Mouse (Mus musculus): ENCODE measurements around the gene Tnrc6a. TPM values are rescaled to one million over a fixed set of nuclear protein-coding genes. Genes with fewer than 3 reads are reported as not detected.

The Tnrc6a gene
- polyA plus RNA-seq, 1 experiment from 2014 or later: 59.8 TPM

GRCm38 (mm10) chr7:123215138-123215537, 91.5 kb downstream of the Tnrc6a start:
- 55% methylated on average over 2 of the region's 2 CpGs for WGBS
- Histone ChIP-seq H3K36me3 (ENCODE audit: control insufficient read depth, insufficient read depth, low read length) (no peaks in the 10 kb centered on the region), H3K9me3 (ENCODE audit: control insufficient read depth, low read depth, low read length) (no peaks in the 10 kb centered on the region), H3K4me2 (replicated peaks; ENCODE audit: low read depth, low read length) (no peak overlapping the region), H3K4me1 (ENCODE audit: control insufficient read depth, insufficient read depth, low read length) (peaks cover 10% of the 10 kb centered on the region), H3K4me3 (ENCODE audit: low read depth, low read length) (no peak overlapping the region), H3K27ac (ENCODE audit: low read length) (no peak overlapping the region), H3K27me3 (ENCODE audit: control insufficient read depth, insufficient read depth, low read length) (no peaks in the 10 kb centered on the region), H3K9ac (replicated peaks; ENCODE audit: low read depth, low read length) (no peak overlapping the region)
- ATAC-seq (ENCODE audit: insufficient number of reproducible peaks, insufficient read depth, low FRiP score, low read depth): no peak

GRCm38 (mm10) chr7:123217448-123218354, 94.0 kb downstream of the Tnrc6a start:
- no peak for ATAC-seq (ENCODE audit: insufficient number of reproducible peaks, insufficient read depth, low FRiP score, low read depth)
- Histone ChIP-seq H3K4me2 (replicated peaks; ENCODE audit: low read depth, low read length) (no peak overlapping the region), H3K27me3 (ENCODE audit: control insufficient read depth, insufficient read depth, low read length) (no peaks in the 10 kb centered on the region), H3K9ac (replicated peaks; ENCODE audit: low read depth, low read length) (no peak overlapping the region), H3K9me3 (ENCODE audit: control insufficient read depth, low read depth, low read length) (no peaks in the 10 kb centered on the region), H3K4me3 (ENCODE audit: low read depth, low read length) (no peak overlapping the region), H3K4me1 (ENCODE audit: control insufficient read depth, insufficient read depth, low read length) (peaks cover 10% of the 10 kb centered on the region), H3K27ac (ENCODE audit: low read length) (no peak overlapping the region), H3K36me3 (ENCODE audit: control insufficient read depth, insufficient read depth, low read length) (no peaks in the 10 kb centered on the region)
- WGBS: 68% methylated on average over 7 of the region's 7 CpGs

- Histone ChIP-seq H3K9ac (replicated peaks; ENCODE audit: low read depth, low read length) (no peak overlapping the region), H3K4me2 (replicated peaks; ENCODE audit: low read depth, low read length) (no peak overlapping the region), H3K36me3 (ENCODE audit: control insufficient read depth, insufficient read depth, low read length) (no peaks in the 10 kb centered on the region), H3K9me3 (ENCODE audit: control insufficient read depth, low read depth, low read length) (no peaks in the 10 kb centered on the region), H3K27ac (ENCODE audit: low read length) (no peak overlapping the region), H3K27me3 (ENCODE audit: control insufficient read depth, insufficient read depth, low read length) (no peaks in the 10 kb centered on the region), H3K4me1 (ENCODE audit: control insufficient read depth, insufficient read depth, low read length) (peaks cover 10% of the 10 kb centered on the region), H3K4me3 (ENCODE audit: low read depth, low read length) (no peak overlapping the region)
- no peak for ATAC-seq (ENCODE audit: insufficient number of reproducible peaks, insufficient read depth, low FRiP score, low read depth)
- WGBS: 54% methylated on average over 6 of the region's 6 CpGs
These were observed 94.9 kb downstream of the Tnrc6a start for GRCm38 (mm10) chr7:123218620-123219019.

- no peaks in the 10 kb centered on the region for H3K4me1 ChIP-seq (ENCODE audit: control insufficient read depth, insufficient read depth, low read length)
- H3K27me3 ChIP-seq (ENCODE audit: control insufficient read depth, insufficient read depth, low read length): no peaks in the 10 kb centered on the region
- no peak for ATAC-seq (ENCODE audit: insufficient number of reproducible peaks, insufficient read depth, low FRiP score, low read depth)
- no peaks in the 10 kb centered on the region for H3K9me3 ChIP-seq (ENCODE audit: control insufficient read depth, low read depth, low read length)
- no peak overlapping the region for H3K4me2 ChIP-seq (replicated peaks; ENCODE audit: low read depth, low read length)
- WGBS: 73% methylated on average over 13 of the region's 13 CpGs
- H3K9ac ChIP-seq (replicated peaks; ENCODE audit: low read depth, low read length): no peak overlapping the region
- H3K4me3 ChIP-seq (ENCODE audit: low read depth, low read length): no peak overlapping the region
- H3K36me3 ChIP-seq (ENCODE audit: control insufficient read depth, insufficient read depth, low read length): no peaks in the 10 kb centered on the region
- H3K27ac ChIP-seq (ENCODE audit: low read length): no peak overlapping the region
These were observed 96.3 kb downstream of the Tnrc6a start for GRCm38 (mm10) chr7:123219781-123220632.

GRCm38 (mm10) chr7:123220633-123220942, 96.9 kb downstream of the Tnrc6a start:
- no peak for ATAC-seq (ENCODE audit: insufficient number of reproducible peaks, insufficient read depth, low FRiP score, low read depth)
- 76% methylated on average over 2 of the region's 2 CpGs for WGBS
- Histone ChIP-seq H3K9ac (replicated peaks; ENCODE audit: low read depth, low read length) (no peak overlapping the region), H3K4me1 (ENCODE audit: control insufficient read depth, insufficient read depth, low read length) (no peaks in the 10 kb centered on the region), H3K27me3 (ENCODE audit: control insufficient read depth, insufficient read depth, low read length) (no peaks in the 10 kb centered on the region), H3K36me3 (ENCODE audit: control insufficient read depth, insufficient read depth, low read length) (no peaks in the 10 kb centered on the region), H3K4me2 (replicated peaks; ENCODE audit: low read depth, low read length) (no peak overlapping the region), H3K4me3 (ENCODE audit: low read depth, low read length) (no peak overlapping the region), H3K27ac (ENCODE audit: low read length) (no peak overlapping the region), H3K9me3 (ENCODE audit: control insufficient read depth, low read depth, low read length) (no peaks in the 10 kb centered on the region)

- Histone ChIP-seq H3K27me3 (ENCODE audit: control insufficient read depth, insufficient read depth, low read length) (no peaks in the 10 kb centered on the region), H3K36me3 (ENCODE audit: control insufficient read depth, insufficient read depth, low read length) (no peaks in the 10 kb centered on the region), H3K4me2 (replicated peaks; ENCODE audit: low read depth, low read length) (no peak overlapping the region), H3K4me1 (ENCODE audit: control insufficient read depth, insufficient read depth, low read length) (no peaks in the 10 kb centered on the region), H3K27ac (ENCODE audit: low read length) (no peak overlapping the region), H3K9me3 (ENCODE audit: control insufficient read depth, low read depth, low read length) (no peaks in the 10 kb centered on the region), H3K9ac (replicated peaks; ENCODE audit: low read depth, low read length) (no peak overlapping the region), H3K4me3 (ENCODE audit: low read depth, low read length) (no peak overlapping the region)
- WGBS: 84% methylated on average over 9 of the region's 9 CpGs
- ATAC-seq (ENCODE audit: insufficient number of reproducible peaks, insufficient read depth, low FRiP score, low read depth): no peak
These were observed 100.4 kb downstream of the Tnrc6a start for GRCm38 (mm10) chr7:123224076-123224475.

- no peak for ATAC-seq (ENCODE audit: insufficient number of reproducible peaks, insufficient read depth, low FRiP score, low read depth)
- Histone ChIP-seq H3K9me3 (ENCODE audit: control insufficient read depth, low read depth, low read length) (no peaks in the 10 kb centered on the region), H3K27me3 (ENCODE audit: control insufficient read depth, insufficient read depth, low read length) (no peaks in the 10 kb centered on the region), H3K27ac (ENCODE audit: low read length) (no peak overlapping the region), H3K9ac (replicated peaks; ENCODE audit: low read depth, low read length) (no peak overlapping the region), H3K36me3 (ENCODE audit: control insufficient read depth, insufficient read depth, low read length) (no peaks in the 10 kb centered on the region), H3K4me1 (ENCODE audit: control insufficient read depth, insufficient read depth, low read length) (no peaks in the 10 kb centered on the region), H3K4me3 (ENCODE audit: low read depth, low read length) (no peak overlapping the region), H3K4me2 (replicated peaks; ENCODE audit: low read depth, low read length) (no peak overlapping the region)
- 79% methylated on average over 4 of the region's 4 CpGs for WGBS
These were observed 101.5 kb downstream of the Tnrc6a start for GRCm38 (mm10) chr7:123225159-123225558.

- Histone ChIP-seq H3K36me3 (ENCODE audit: control insufficient read depth, insufficient read depth, low read length) (no peaks in the 10 kb centered on the region), H3K27ac (ENCODE audit: low read length) (no peak overlapping the region), H3K9me3 (ENCODE audit: control insufficient read depth, low read depth, low read length) (no peaks in the 10 kb centered on the region), H3K9ac (replicated peaks; ENCODE audit: low read depth, low read length) (no peak overlapping the region), H3K4me1 (ENCODE audit: control insufficient read depth, insufficient read depth, low read length) (no peaks in the 10 kb centered on the region), H3K4me2 (replicated peaks; ENCODE audit: low read depth, low read length) (no peak overlapping the region), H3K27me3 (ENCODE audit: control insufficient read depth, insufficient read depth, low read length) (no peaks in the 10 kb centered on the region), H3K4me3 (ENCODE audit: low read depth, low read length) (no peak overlapping the region)
- no peak for ATAC-seq (ENCODE audit: insufficient number of reproducible peaks, insufficient read depth, low FRiP score, low read depth)
- 22% methylated on average over 4 of the region's 4 CpGs for WGBS
These were observed 111.8 kb downstream of the Tnrc6a start for GRCm38 (mm10) chr7:123235449-123235848.

All from stomach, embryonic 14.5 days (tissue).